Mouse (Mus musculus) E14TG2a.4 (cell line): ENCODE results near the gene Dnajb4.
"Not testable (repeated sequence)": the region's sequence is repeated elsewhere in the genome, so short reads cannot be mapped to it uniquely, and the experiment has no call there.

ENCODE experiments used
- H3K27me3 ChIP-seq: 2 replicates; pipeline ENCODE4 v1.6.1; 2014; ENCODE audit warnings: low read length, control low read depth; ENCODE audit not compliant: insufficient read depth
- H3K36me3 ChIP-seq: 2 replicates; pipeline ENCODE4 v1.6.1; 2014; ENCODE audit warnings: low read length, control low read depth; ENCODE audit not compliant: insufficient read depth
- H3K4me1 ChIP-seq: replicated peaks from 2 replicates; pipeline ENCODE4 v1.6.1; 2014; ENCODE audit warnings: low read depth, low read length, control low read depth
- H3K4me3 ChIP-seq: replicated peaks from 2 replicates; pipeline ENCODE4 v1.5.1; 2014; ENCODE audit warnings: mild to moderate bottlenecking, low read length
- H3K9me3 ChIP-seq: 2 replicates; pipeline ENCODE4 v1.6.1; 2014; ENCODE audit warnings: low read length, control low read depth
- CTCF ChIP-seq: conservative IDR thresholded peaks from 2 replicates; pipeline ENCODE4 v1.5.1; 2014; ENCODE audit warnings: low read length
- NANOG ChIP-seq: IDR thresholded peaks from 2 replicates; pipeline ENCODE4 v1.6.1; 2014; ENCODE audit warnings: borderline replicate concordance, low read length, mixed read lengths
- POU5F1 ChIP-seq: IDR thresholded peaks from 2 replicates; pipeline ENCODE4 v1.6.1; 2014; ENCODE audit warnings: low read length, borderline replicate concordance

The Dnajb4 gene

GRCm38 (mm10) chr3:152209967-152210634 lies at the start of gene Dnajb4, which contains the start of gene Fubp1:
Gene Dnajb4 (minus strand): TSS chr3:152210302.
Gene Fubp1 (plus strand): TSS chr3:152210422.
- Histone ChIP-seq H3K27me3 (no peaks in the 10 kb centered on the region), H3K4me3 (peak within 1 kb of the TSS; percentile 94), H3K36me3 (peaks cover 56% of the 10 kb centered on the region), H3K9me3 (no peaks in the 10 kb centered on the region), H3K4me1 (peaks cover 53% of the 10 kb centered on the region)
- no peak for TF ChIP-seq POU5F1
- no peak for TF ChIP-seq CTCF
- TF ChIP-seq NANOG, result no peak

- Histone ChIP-seq H3K27me3 (peaks cover 23% of the 10 kb centered on the region), H3K4me1 (peaks cover 38% of the 10 kb centered on the region)
- not testable (repeated sequence) for H3K36me3 ChIP-seq, H3K4me3 ChIP-seq, H3K9me3 ChIP-seq
- peak; percentile 90 for TF ChIP-seq CTCF
These were observed 49.3 kb upstream of the Dnajb4 start for GRCm38 (mm10) chr3:152259409-152259808.

DNA sequence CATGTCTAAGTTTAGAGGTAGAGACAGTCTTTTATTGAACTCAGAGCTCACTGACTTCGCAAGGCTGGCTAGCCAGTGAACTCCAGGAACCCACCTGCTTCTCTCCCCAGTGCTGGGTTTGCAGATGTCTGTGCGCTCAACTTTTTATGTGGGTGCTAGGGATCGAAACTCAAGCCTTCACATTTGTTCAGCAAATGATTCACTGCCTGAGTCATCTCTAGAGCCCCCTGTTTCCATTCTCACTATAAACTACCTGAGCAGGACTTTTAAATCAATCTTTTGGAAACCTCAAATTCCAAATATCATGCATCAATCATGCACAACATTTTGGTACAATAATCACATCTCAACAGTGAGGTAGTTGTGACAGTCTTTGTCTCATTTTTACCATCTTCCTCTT lies 47.4 kb upstream of the Dnajb4 start:
- Histone ChIP-seq H3K4me3 (no peak overlapping the region), H3K36me3 (no peaks in the 10 kb centered on the region), H3K27me3 (peaks cover 6% of the 10 kb centered on the region; the same call in 1 of the 2 replicates), H3K9me3 (no peaks in the 10 kb centered on the region), H3K4me1 (peaks cover 25% of the 10 kb centered on the region)
- TF ChIP-seq CTCF (no peak), POU5F1 (no peak), NANOG (no peak)

- Histone ChIP-seq H3K4me1 (peaks cover 3% of the 10 kb centered on the region), H3K27me3 (no peaks in the 10 kb centered on the region), H3K9me3 (no peaks in the 10 kb centered on the region), H3K4me3 (no peak overlapping the region), H3K36me3 (no peaks in the 10 kb centered on the region)
- TF ChIP-seq NANOG (no peak), POU5F1 (no peak), CTCF (no peak)
These were observed 40.4 kb upstream of the Dnajb4 start for GRCm38 (mm10) chr3:152250487-152250886.

DNA sequence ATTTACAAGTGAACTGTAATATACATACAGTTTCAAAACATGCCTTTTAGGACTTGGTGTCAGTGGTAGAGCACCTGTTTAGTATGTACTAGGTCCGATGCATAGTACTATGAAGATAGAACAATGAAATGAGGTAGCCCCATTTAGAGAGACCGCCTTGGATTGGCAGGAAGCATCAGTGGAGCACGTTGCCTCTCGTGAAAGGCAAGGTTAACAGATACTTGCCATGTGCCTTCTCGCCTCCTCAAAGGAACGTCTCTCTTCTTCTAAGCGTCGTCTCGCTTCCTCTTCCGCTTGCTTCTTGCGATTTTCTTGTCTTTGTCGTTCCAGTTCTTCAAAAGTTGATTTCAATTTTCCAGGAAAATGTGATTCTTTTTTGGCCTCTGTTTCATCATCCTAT lies 37.6 kb upstream of the Dnajb4 start:
- no peaks in the 10 kb centered on the region for H3K36me3 ChIP-seq
- TF ChIP-seq NANOG (no peak), POU5F1 (no peak), CTCF (no peak)
- no peaks in the 10 kb centered on the region for H3K9me3 ChIP-seq
- H3K27me3 ChIP-seq, result no peaks in the 10 kb centered on the region
- no peak overlapping the region for H3K4me3 ChIP-seq
- H3K4me1 ChIP-seq, result no peaks in the 10 kb centered on the region

GRCm38 (mm10) chr3:152245273-152245910 lies 35.3 kb upstream of the Dnajb4 start:
- Histone ChIP-seq H3K27me3 (no peaks in the 10 kb centered on the region), H3K9me3 (no peaks in the 10 kb centered on the region), H3K36me3 (peaks cover 13% of the 10 kb centered on the region), H3K4me1 (no peaks in the 10 kb centered on the region), H3K4me3 (no peak overlapping the region)
- no peak for TF ChIP-seq NANOG
- TF ChIP-seq CTCF, result 0 out of 2 replicates have a peak, but pooled peaks have one; percentile 11

- no peaks in the 10 kb centered on the region for H3K9me3 ChIP-seq
- H3K27me3 ChIP-seq, result no peaks in the 10 kb centered on the region
- H3K4me1 ChIP-seq, result no peaks in the 10 kb centered on the region
- no peak overlapping the region for H3K4me3 ChIP-seq
- no peak for TF ChIP-seq CTCF
- no peak for TF ChIP-seq POU5F1
- no peak for TF ChIP-seq NANOG
- peaks cover 31% of the 10 kb centered on the region for H3K36me3 ChIP-seq
These were observed 33.2 kb upstream of the Dnajb4 start for GRCm38 (mm10) chr3:152243304-152243703.

- Histone ChIP-seq H3K36me3 (peaks cover 44% of the 10 kb centered on the region), H3K27me3 (no peaks in the 10 kb centered on the region), H3K4me1 (no peaks in the 10 kb centered on the region), H3K9me3 (no peaks in the 10 kb centered on the region), H3K4me3 (no peak overlapping the region)
- TF ChIP-seq POU5F1, result no peak
- TF ChIP-seq CTCF, result no peak
- TF ChIP-seq NANOG, result no peak
These were observed 31.0 kb upstream of the Dnajb4 start for GRCm38 (mm10) chr3:152241098-152241497.

GRCm38 (mm10) chr3:152239592-152239991 lies 29.5 kb upstream of the Dnajb4 start:
- Histone ChIP-seq H3K27me3 (no peaks in the 10 kb centered on the region), H3K4me3 (no peak overlapping the region), H3K4me1 (no peaks in the 10 kb centered on the region), H3K9me3 (no peaks in the 10 kb centered on the region), H3K36me3 (peaks cover 59% of the 10 kb centered on the region)
- no peak for TF ChIP-seq CTCF
